Mouse (Mus musculus) forebrain, embryonic 14.5 days (tissue): ENCODE measurements around the gene Rad51b. TPM values are rescaled to one million over a fixed set of nuclear protein-coding genes. Genes with fewer than 3 reads are reported as not detected.

ENCODE experiments used
- ATAC-seq: fragments of 200-750 bp; cut with Nextera tagmentation; 2 replicates; pipeline ENCODE4 v1.8.0; 2017; ENCODE audit warnings: mild to moderate bottlenecking, moderate library complexity
- DNase-seq: peaks from one replicate; pipeline ENCODE4 v3.0.0-alpha.2; 2015; ENCODE audit warnings: low spot score
- H3K27ac ChIP-seq: fragments of 300-500 bp; sonication (generic); 2 replicates; pipeline ENCODE4 v1.5.1; 2014; ENCODE audit warnings: low read depth, mild to moderate bottlenecking, control low read depth, low read length, moderate library complexity
- H3K27me3 ChIP-seq: fragments of 300-500 bp; sonication (generic); replicated peaks from 2 replicates; pipeline ENCODE4 v1.6.1; 2014; ENCODE audit warnings: low read length, control low read depth, mixed read lengths; ENCODE audit not compliant: control insufficient read depth, insufficient read depth
- H3K36me3 ChIP-seq: fragments of 300-500 bp; sonication (generic); 2 replicates; pipeline ENCODE4 v1.6.1; 2014; ENCODE audit warnings: low read length, control low read depth; ENCODE audit not compliant: control insufficient read depth, insufficient read depth
- H3K4me1 ChIP-seq: fragments of 300-500 bp; sonication (generic); 2 replicates; pipeline ENCODE4 v1.6.1; 2014; ENCODE audit warnings: antibody characterized with exemption, low read length, control low read depth; ENCODE audit not compliant: control insufficient read depth, insufficient read depth
- H3K4me2 ChIP-seq: fragments of 300-500 bp; sonication (generic); 2 replicates; pipeline ENCODE4 v1.6.1; 2014; ENCODE audit warnings: mild to moderate bottlenecking, control low read depth, low read length
- H3K4me3 ChIP-seq: fragments of 300-500 bp; sonication (generic); 2 replicates; pipeline ENCODE4 v1.5.1; 2014; ENCODE audit warnings: low read depth, low read length, control low read depth
- H3K9ac ChIP-seq: fragments of 300-500 bp; sonication (generic); 2 replicates; pipeline ENCODE4 v1.6.1; 2014; ENCODE audit warnings: mild to moderate bottlenecking, low read length, control low read depth, moderate library complexity
- H3K9me3 ChIP-seq: fragments of 300-500 bp; sonication (generic); replicated peaks from 2 replicates; pipeline ENCODE4 v1.6.1; 2016; ENCODE audit warnings: low read length, control low read depth, mixed read lengths; ENCODE audit not compliant: control insufficient read depth
- WGBS: fragments of 180-500 bp; shearing (Covaris S2); extraction: QIAGEN DNeasy Blood & Tissue Kit; methylation state at CpG from one replicate; pipeline ENCODE4 v1.1.7; 2014; 5-methylcytosine and 5-hydroxymethylcytosine counted together
- polyA plus RNA-seq: library from polyadenylated mRNA; unstranded; fragments of >200 nt; fragmentation: Nextera tagmentation; extraction: Ambion mirVana; gene quantifications from 2 replicates; pipeline ENCODE4 v1.2.1, GENCODE M21; 2014

Rad51b gene
- polyA plus RNA-seq, 1 experiment from 2014 or later: 3.5 TPM

DNA sequence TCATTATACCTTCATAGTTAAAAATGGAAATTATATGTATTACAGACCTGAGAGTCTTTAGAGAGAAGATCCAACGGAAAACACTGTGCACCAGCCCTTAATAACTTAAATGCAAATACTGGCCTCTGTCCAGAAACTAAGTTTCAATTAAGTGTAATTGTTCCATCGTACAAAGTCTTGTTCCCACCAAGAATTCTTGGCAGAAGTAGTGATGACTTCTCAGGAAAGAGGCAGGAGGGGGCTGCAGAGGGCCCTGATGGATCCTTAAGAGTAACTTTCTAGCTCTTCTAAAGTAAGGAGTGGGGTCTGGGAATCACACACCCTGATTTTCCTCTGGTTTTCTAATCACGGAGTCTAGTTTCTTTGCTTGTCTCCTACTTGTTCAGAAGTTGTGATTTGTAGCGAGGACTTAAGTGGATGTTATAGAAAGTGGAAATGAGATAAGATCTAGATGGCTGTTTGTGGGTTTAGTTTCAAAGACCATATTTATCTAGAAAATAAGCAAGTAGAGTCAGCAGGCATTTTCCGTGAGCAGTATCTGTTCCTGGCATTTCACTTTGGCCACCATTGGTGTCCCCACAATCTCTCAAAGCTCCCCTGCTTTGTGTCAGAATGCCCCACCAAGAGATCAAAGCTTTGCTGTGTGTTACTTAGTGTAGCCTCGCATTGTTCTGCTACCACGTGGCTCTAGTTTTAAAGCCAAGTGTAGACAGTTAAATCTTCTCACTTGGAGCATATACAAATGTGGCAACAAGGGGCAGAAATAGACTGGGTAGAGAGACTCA is 132.6 kb downstream of the Rad51b start:
- Histone ChIP-seq H3K4me2 (no peak overlapping the region), H3K9me3 (no peaks in the 10 kb centered on the region), H3K4me3 (no peak overlapping the region), H3K27ac (no peak overlapping the region), H3K36me3 (no peaks in the 10 kb centered on the region), H3K4me1 (peaks cover 9% of the 10 kb centered on the region), H3K27me3 (no peaks in the 10 kb centered on the region), H3K9ac (no peak overlapping the region)
- DNase-seq (no peak), ATAC-seq (no peak)
- 50% methylated on average over 7 of the region's 7 CpGs for WGBS

DNA sequence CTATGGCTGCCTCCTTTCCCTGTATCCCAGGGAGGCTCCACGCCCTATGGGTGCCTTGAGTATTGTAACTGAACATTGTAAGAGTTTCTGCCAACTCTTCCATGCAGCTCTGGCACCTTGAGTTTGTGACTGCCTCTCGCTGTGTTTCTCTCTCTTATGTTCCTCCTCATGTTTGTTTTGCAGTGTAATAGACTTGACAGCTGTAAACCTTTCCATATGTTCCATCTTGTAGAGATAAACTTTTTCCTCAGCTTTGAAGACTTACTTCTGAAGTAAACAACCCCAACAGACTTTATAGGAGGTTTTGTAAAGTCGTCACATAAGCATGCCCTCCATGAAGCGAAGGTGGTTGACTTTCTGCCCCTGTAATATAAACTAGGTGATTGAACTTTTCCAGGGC is 134.1 kb downstream of the Rad51b start:
- Histone ChIP-seq H3K27ac (no peak overlapping the region), H3K4me2 (no peak overlapping the region), H3K9ac (no peak overlapping the region), H3K27me3 (no peaks in the 10 kb centered on the region), H3K9me3 (no peaks in the 10 kb centered on the region), H3K36me3 (no peaks in the 10 kb centered on the region), H3K4me3 (no peak overlapping the region), H3K4me1 (peaks cover 10% of the 10 kb centered on the region)
- 87% methylated on average over 4 of the region's 4 CpGs for WGBS
- no peak for ATAC-seq
- no peak for DNase-seq

DNA sequence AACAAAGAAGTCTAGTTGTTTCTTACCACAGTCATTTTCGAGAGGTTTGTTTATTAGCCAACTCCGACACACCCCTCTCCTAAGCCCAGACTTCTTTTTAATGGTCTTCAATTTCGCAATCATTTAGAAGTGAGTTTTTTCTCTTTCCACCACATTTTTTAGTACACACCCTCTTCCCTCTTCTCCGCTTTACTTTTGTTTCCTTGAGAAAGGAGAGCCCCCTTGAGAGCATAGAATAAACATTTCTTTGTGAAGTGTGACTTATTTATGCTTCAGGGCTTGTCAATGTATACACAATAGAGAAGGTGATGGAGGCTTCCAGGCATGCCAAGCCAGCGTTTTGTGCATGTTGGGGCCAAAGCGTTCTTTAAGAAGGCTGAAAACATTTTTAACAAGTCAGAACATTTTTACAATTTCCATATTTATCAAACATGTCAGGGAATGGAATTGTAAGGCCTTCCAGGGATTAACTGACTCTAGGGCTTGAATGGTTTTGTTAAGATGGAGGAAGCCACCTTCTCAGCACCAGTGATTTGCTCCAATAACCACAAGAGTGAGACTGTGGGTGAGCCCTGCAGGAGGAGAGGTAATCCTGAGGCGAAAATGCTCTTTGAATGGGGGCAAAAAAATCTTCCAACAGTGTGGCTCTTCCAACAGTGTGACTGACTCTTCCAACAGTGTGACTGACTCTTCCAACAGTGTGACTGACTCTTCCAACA is 136.8 kb downstream of the Rad51b start:
- no peak overlapping the region for H3K4me2 ChIP-seq
- 13% methylated on average over 7 of the region's 7 CpGs for WGBS

DNA sequence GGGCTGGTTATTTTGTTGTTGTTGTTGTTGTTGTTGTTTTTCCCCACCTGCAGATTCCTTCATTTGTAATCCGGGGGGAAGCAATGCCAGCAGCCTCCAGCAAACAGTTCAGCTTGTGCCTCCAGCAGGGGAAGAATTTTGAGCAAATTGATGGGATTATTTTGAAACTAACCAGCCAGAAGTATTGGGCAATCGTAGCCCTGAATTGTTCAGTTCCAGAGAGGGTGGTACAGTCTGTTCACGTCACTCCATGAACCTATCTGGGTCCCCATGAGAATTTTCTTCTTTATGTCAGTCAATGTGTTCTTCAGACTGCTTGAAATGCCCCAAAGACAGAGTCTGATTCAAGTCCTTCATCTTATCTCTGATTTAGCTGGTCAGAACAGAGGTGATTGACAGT is 138.4 kb downstream of the Rad51b start:
- no peak for ATAC-seq
- no peak overlapping the region for H3K4me3 ChIP-seq
- DNase-seq: no peak
- peaks cover 11% of the 10 kb centered on the region for H3K4me1 ChIP-seq
- WGBS: 64% methylated on average over 3 of the region's 3 CpGs
- no peaks in the 10 kb centered on the region for H3K27me3 ChIP-seq
- no peak overlapping the region for H3K27ac ChIP-seq
- no peaks in the 10 kb centered on the region for H3K36me3 ChIP-seq
- H3K9me3 ChIP-seq: no peaks in the 10 kb centered on the region
- H3K9ac ChIP-seq: no peak overlapping the region
- no peak overlapping the region for H3K4me2 ChIP-seq

More for the DNA sequence above, 136.8 kb downstream of the Rad51b start:
- DNase-seq (peak; percentile 22), ATAC-seq (no peak)
- Histone ChIP-seq H3K9me3 (no peaks in the 10 kb centered on the region), H3K9ac (no peak overlapping the region), H3K27ac (no peak overlapping the region), H3K4me1 (peaks cover 11% of the 10 kb centered on the region), H3K36me3 (no peaks in the 10 kb centered on the region), H3K4me3 (no peak overlapping the region), H3K27me3 (no peaks in the 10 kb centered on the region)

DNA sequence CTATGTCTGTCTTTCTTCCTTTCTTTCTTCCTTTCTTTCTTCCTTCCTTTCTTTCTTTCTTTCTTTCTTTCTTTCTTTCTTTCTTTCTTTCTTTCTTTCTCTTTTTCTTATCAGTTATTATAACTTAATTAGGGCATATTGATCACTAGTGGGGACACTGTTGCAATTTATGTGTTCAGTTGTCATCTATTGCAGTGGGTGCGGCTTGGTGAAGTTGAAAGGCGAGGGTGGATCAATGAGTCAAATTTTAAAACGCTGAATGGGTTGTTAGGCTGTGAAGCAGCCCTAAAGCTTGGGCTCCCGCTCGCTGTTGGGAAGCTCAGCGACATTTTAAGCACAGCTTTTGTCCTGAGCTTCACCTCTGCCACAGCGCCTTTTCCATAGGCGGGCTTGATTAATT is 139.0 kb downstream of the Rad51b start:
- Histone ChIP-seq H3K36me3 (no peaks in the 10 kb centered on the region), H3K4me2 (no peak overlapping the region), H3K9me3 (no peaks in the 10 kb centered on the region), H3K27me3 (no peaks in the 10 kb centered on the region), H3K4me3 (no peak overlapping the region), H3K9ac (no peak overlapping the region), H3K27ac (no peak overlapping the region), H3K4me1 (peaks cover 11% of the 10 kb centered on the region)
- 44% methylated on average over 8 of the region's 8 CpGs for WGBS
- no peak for DNase-seq
- ATAC-seq: no peak

DNA sequence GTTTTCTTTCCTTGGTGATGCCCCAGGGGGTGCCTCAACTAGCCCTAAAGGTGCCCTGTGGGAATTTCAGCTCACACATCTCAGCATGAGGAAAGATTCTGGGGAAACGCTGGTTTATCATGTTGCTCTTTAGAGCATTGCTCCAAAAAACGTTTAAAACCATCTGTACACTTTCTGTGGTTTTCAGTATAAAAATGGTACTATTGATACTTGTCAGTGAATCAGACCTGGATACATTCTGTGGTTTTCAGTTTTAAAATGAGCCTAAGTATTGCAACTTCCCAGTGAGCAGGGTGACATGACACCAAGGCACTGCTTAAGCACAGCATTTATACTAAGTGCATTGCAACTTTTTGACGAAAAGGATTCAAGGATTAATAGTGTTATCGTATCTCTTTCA is 139.8 kb downstream of the Rad51b start:
- no peaks in the 10 kb centered on the region for H3K27me3 ChIP-seq
- no peak overlapping the region for H3K4me2 ChIP-seq
- no peak for DNase-seq
- peaks cover 11% of the 10 kb centered on the region for H3K4me1 ChIP-seq
- H3K36me3 ChIP-seq: no peaks in the 10 kb centered on the region
- H3K27ac ChIP-seq: no peak overlapping the region
- 80% methylated on average over 4 of the region's 4 CpGs for WGBS
- H3K4me3 ChIP-seq: no peak overlapping the region
- H3K9ac ChIP-seq: no peak overlapping the region
- ATAC-seq: no peak
- no peaks in the 10 kb centered on the region for H3K9me3 ChIP-seq

DNA sequence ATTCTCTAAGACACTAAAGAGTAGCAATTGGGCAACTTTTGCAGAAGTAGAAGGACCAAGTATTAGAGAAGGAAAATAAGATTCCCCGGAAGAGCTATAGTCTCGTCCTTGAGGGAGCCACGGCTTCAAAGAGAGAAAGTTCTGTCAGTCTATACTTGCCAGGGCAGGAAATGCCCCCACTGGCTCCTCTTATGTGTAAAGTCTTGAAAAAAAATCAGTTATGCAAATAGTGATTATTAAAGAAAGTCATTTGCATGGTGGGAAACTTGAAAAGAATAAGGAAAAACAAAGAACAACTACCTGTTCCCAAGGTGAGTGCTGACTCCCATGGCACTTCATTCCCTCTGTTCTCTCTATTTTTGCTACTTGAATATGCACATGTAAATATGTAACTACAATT is 140.5 kb downstream of the Rad51b start:
- H3K4me2 ChIP-seq: no peak overlapping the region

DNA sequence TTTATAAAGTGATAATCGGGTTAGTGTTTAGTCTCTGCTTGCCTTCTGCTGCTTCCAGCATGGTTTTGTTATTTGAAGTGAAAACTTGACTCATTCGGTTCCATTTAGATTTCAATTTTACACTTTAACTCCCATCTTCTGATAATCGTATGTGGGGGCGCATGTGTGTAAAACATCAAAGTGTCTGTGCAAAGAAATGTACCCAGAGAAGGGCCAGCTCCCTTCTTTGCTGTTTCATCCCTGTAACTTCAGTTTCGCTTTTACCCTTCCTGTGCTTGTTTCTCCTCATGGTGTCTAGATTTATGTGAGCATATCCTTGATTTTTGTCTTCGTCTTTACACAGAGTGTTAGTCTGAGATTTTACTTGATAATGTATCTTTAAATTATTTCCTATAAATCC is 142.9 kb downstream of the Rad51b start:
- H3K4me3 ChIP-seq: no peak overlapping the region
- no peak overlapping the region for H3K9ac ChIP-seq
- no peak for ATAC-seq
- H3K4me1 ChIP-seq: 0 out of 2 replicates have a peak, but pooled peaks cover 2% of the 10 kb centered on the region
- no peaks in the 10 kb centered on the region for H3K9me3 ChIP-seq
- no peak overlapping the region for H3K27ac ChIP-seq
- H3K4me2 ChIP-seq: no peak overlapping the region
- 95% methylated on average over 6 of the region's 6 CpGs for WGBS
- H3K36me3 ChIP-seq: no peaks in the 10 kb centered on the region
- no peaks in the 10 kb centered on the region for H3K27me3 ChIP-seq
- no peak for DNase-seq

More for the DNA sequence above, 140.5 kb downstream of the Rad51b start:
- H3K9me3 ChIP-seq: no peaks in the 10 kb centered on the region
- H3K27ac ChIP-seq: no peak overlapping the region
- no peak overlapping the region for H3K9ac ChIP-seq
- no peaks in the 10 kb centered on the region for H3K27me3 ChIP-seq
- no peak for DNase-seq
- H3K36me3 ChIP-seq: no peaks in the 10 kb centered on the region
- no peak overlapping the region for H3K4me3 ChIP-seq
- 87% methylated on average over 3 of the region's 3 CpGs for WGBS
- H3K4me1 ChIP-seq: peaks cover 11% of the 10 kb centered on the region
- no peak for ATAC-seq
